Mouse (Mus musculus): ENCODE results near the gene Ubr7. TPM values are rescaled to one million over a fixed set of nuclear protein-coding genes. Genes with fewer than 3 reads are reported as not detected.

Gene Ubr7
- total and polyA plus RNA-seq, 3 experiments, result 46.3 to 80.4 (median 48.8) TPM

- Histone ChIP-seq H3K4me3 (replicated peaks in 1 of 3; ENCODE audit: low read depth in 2 of 3, low read length in 2 of 3, poor library complexity in 1 of 3) (peak overlapping the region; percentile 84 to 97 (median 92)), H3K36me3 (replicated peaks in 1 of 2; ENCODE audit: control insufficient read depth in 1 of 2, insufficient read depth in 1 of 2, low read length in 1 of 2) (peaks cover 6 to 38% of the 10 kb centered on the region in 2 experiments), H3K9me3 (replicated peaks; ENCODE audit: low read length) (no peaks in the 10 kb centered on the region), H3K27me3 (replicated peaks) (no peaks in the 10 kb centered on the region), H3K4me1 (ENCODE audit: control insufficient read depth in 1 of 2, insufficient read depth in 2 of 2) (peaks cover 4 to 51% of the 10 kb centered on the region in 2 experiments; a peak in 3 of 4 replicates), H3K9ac (ENCODE audit: insufficient read depth, low read depth) (peak overlapping the region; percentile 89), H3K4me2 (ENCODE audit: insufficient read depth, low read depth, poor library complexity, severe bottlenecking) (peak overlapping the region; percentile 95), H3K79me2 (replicated peaks; ENCODE audit: control insufficient read depth, extremely low read depth, insufficient read depth, poor library complexity, severe bottlenecking) (peaks cover 68% of the 10 kb centered on the region), H3K27ac (ENCODE audit: insufficient read depth, low read depth) (no peak overlapping the region)
- no peak for TF ChIP-seq E2F4 (IDR thresholded peaks at IDR 0.05; ENCODE audit: insufficient replicate concordance, low read depth, low read length)
- no peak for TF ChIP-seq MXI1 (IDR thresholded peaks at IDR 0.05; ENCODE audit: low read depth, low read length)
- no peak for TF ChIP-seq HCFC1 (IDR thresholded peaks at IDR 0.05; ENCODE audit: low read depth, low read length)
- no peak for TF ChIP-seq ZNF384 (IDR thresholded peaks at IDR 0.05; ENCODE audit: low read depth, low read length)
- TF ChIP-seq ZMIZ1 (IDR thresholded peaks at IDR 0.05; ENCODE audit: low read depth, low read length), result no peak
- no peak for TF ChIP-seq NRF1 (IDR thresholded peaks at IDR 0.05; ENCODE audit: low read depth, low read length)
- TF ChIP-seq MAZ (IDR thresholded peaks at IDR 0.05; ENCODE audit: low read depth, low read length), result no peak
- TF ChIP-seq POLR2A (IDR thresholded peaks at IDR 0.05; ENCODE audit: low read depth, low read length), result no peak
- TF ChIP-seq USF2 (conservative IDR thresholded peaks at IDR 0.05; ENCODE audit: low read depth, low read length), result no peak
- no peak for TF ChIP-seq SIN3A (IDR thresholded peaks at IDR 0.05; ENCODE audit: low read length)
- no peak for TF ChIP-seq POLR2AphosphoS2 (IDR thresholded peaks at IDR 0.05; ENCODE audit: low read depth, low read length)
- TF ChIP-seq CHD2 (IDR thresholded peaks at IDR 0.05; ENCODE audit: low read length), result no peak
- in situ Hi-C loops (cut with MboI; ENCODE audit: low pct_ligation_motif_present, low pct_unique_long_range_greater_than_20kb, low sequenced_read_pairs), result no loop called here
- no peak for DNase-seq (ENCODE audit: extremely low read depth)
- dilution Hi-C loops (cut with MboI; ENCODE audit: extremely low pct_ligation_motif_present, extremely low pct_unique_long_range_greater_than_20kb, low sequenced_read_pairs), result no loop called here
Observed at GRCm38 (mm10) chr12:102758936-102759335, 1.2 kb downstream of the Ubr7 start.

DNA sequence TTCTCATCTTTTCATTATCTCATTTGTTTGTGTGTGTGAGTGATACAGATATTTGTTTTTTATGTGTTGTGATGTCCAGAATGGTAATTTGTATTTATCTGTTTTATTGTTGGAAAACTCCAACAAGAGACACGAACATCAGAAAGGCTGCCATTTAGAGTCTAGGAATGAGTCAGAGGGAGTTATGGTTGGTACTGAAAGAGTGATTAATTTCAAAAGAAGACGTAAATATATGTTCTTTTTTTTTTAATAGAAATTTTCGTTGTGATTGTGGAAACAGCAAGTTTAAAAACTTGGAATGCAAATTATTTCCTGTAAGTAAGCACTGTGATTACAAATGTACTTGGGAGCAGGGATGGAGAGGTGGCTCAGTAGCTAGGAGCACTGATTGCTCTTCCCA lies 3.9 kb downstream of the Ubr7 start:
- Histone ChIP-seq H3K27ac (ENCODE audit: insufficient read depth, low read depth) (no peak overlapping the region), H3K27me3 (replicated peaks) (no peaks in the 10 kb centered on the region), H3K36me3 (replicated peaks in 1 of 2; ENCODE audit: control insufficient read depth in 1 of 2, insufficient read depth in 1 of 2, low read length in 1 of 2) (peaks cover 17 to 45% of the 10 kb centered on the region in 2 experiments), H3K4me3 (replicated peaks in 1 of 3; ENCODE audit: low read depth in 2 of 3, low read length in 2 of 3, poor library complexity in 1 of 3) (no peak overlapping the region), H3K4me1 (ENCODE audit: control insufficient read depth in 1 of 2, insufficient read depth in 2 of 2) (peaks cover 6 to 59% of the 10 kb centered on the region in 2 experiments; a peak in 3 of 4 replicates), H3K9ac (ENCODE audit: insufficient read depth, low read depth) (no peak overlapping the region), H3K9me3 (replicated peaks; ENCODE audit: low read length) (no peaks in the 10 kb centered on the region), H3K79me2 (replicated peaks; ENCODE audit: control insufficient read depth, extremely low read depth, insufficient read depth, poor library complexity, severe bottlenecking) (peaks cover 43% of the 10 kb centered on the region), H3K4me2 (ENCODE audit: insufficient read depth, low read depth, poor library complexity, severe bottlenecking) (no peak overlapping the region)
- in situ Hi-C loops (cut with MboI; ENCODE audit: low pct_ligation_motif_present, low pct_unique_long_range_greater_than_20kb, low sequenced_read_pairs), result no loop called here
- no peak for DNase-seq (ENCODE audit: extremely low read depth)
- dilution Hi-C loops (cut with MboI; ENCODE audit: extremely low pct_ligation_motif_present, extremely low pct_unique_long_range_greater_than_20kb, low sequenced_read_pairs), result no loop called here
- 0 out of 2 replicates have a peak, but pooled peaks have one; percentile 18 for TF ChIP-seq MAFK (IDR thresholded peaks at IDR 0.05; ENCODE audit: insufficient replicate concordance, low read length)
- TF ChIP-seq RCOR1 (conservative IDR thresholded peaks at IDR 0.05; ENCODE audit: low read depth, low read length), result 0 out of 2 replicates have a peak, but pooled peaks have one; percentile 40
- no peak for TF ChIP-seq MAX (IDR thresholded peaks at IDR 0.05; ENCODE audit: low read length)
- peak; percentile 53; the same call in 1 of the 2 replicates for TF ChIP-seq CHD1 (IDR thresholded peaks at IDR 0.05; ENCODE audit: low read depth, low read length)
- peak; percentile 70 for TF ChIP-seq EP300 (IDR thresholded peaks at IDR 0.05; ENCODE audit: low read length)
- TF ChIP-seq JUND (conservative IDR thresholded peaks at IDR 0.05; ENCODE audit: low read depth, low read length), result peak; percentile 90
- no peak for TF ChIP-seq PAX5 (IDR thresholded peaks at IDR 0.05; ENCODE audit: low read length)
- peak; percentile 79 for TF ChIP-seq JUN (IDR thresholded peaks at IDR 0.05; ENCODE audit: insufficient read depth, low read depth, low read length)
- TF ChIP-seq IRF4 (IDR thresholded peaks at IDR 0.05; ENCODE audit: low read depth, low read length), result peak; percentile 80
- peak; percentile 75 for TF ChIP-seq ZNF384 (IDR thresholded peaks at IDR 0.05; ENCODE audit: low read depth, low read length)
- no peak for TF ChIP-seq POLR2AphosphoS2 (IDR thresholded peaks at IDR 0.05; ENCODE audit: low read depth, low read length)
- TF ChIP-seq MXI1 (IDR thresholded peaks at IDR 0.05; ENCODE audit: low read depth, low read length), result 0 out of 2 replicates have a peak, but pooled peaks have one; percentile 33

All from CH12.LX (cell line).